Comparison of ENCODE assay signal across 19 mouse cellular contexts in the genomic region with DNA sequence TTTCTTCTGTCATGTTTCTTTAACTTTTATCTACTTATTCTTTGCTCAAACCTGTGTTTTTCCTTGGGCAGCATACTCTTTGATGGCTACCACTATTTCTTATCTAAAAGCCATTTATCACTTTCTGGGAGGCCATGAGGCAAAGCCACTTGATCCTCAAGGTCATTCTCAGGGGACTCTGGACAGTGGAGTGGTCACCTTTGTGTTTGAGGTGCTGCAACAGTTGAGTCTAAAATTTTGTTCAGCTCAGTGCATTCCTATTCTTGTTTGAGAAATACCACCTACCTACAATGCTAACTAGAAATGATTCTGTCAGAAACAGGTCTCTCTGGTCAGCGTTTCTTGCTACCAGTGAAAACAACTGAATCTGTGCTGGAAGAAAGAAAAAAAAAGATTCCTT.
DNase-seq lines count a peak whose midpoint lies in the region; ATAC-seq and TF ChIP-seq lines count a peak whose summit lies in the region.
"Had no signal": no experiment of that assay in that cellular context is flagged by ENCODE, and none has a peak within 500 bp of the region (broad histone marks: within the 10 kb centered on the region; RNA-seq: fewer than 3 reads in every experiment).

No protein-coding gene starts in this region.

- H3K9ac ChIP-seq in heart, embryonic 15.5 days = no peak overlapping the region
- no peak overlapping the region for H3K9ac ChIP-seq in lung, postnatal 0 days (replicated peaks; ENCODE audit: low read depth)
- H3K9ac ChIP-seq in forebrain, embryonic 12.5 days = no peak overlapping the region
- H3K9ac ChIP-seq: embryonic facial prominence, embryonic 12.5 days; forebrain, embryonic 13.5 days; forebrain, postnatal 0 days; hindbrain, embryonic 15.5 days; kidney, embryonic 15.5 days had no signal

- TF ChIP-seq CTCF in lung, postnatal 0 days (IDR thresholded peaks at IDR 0.05) = no peak
- TF ChIP-seq CTCF in lung, adult 2 months (IDR thresholded peaks at IDR 0.05; ENCODE audit: insufficient read depth, low read length) = no peak
- no peak for TF ChIP-seq CTCF in embryonic fibroblast, embryonic 13.5 days (IDR thresholded peaks at IDR 0.05; ENCODE audit: borderline replicate concordance, insufficient read depth, low read length)

- peak; percentile 61 for DNase-seq in adrenal gland, adult 2 months
- DNase-seq in adrenal gland, postnatal 4 days (ENCODE audit: low spot score in 2 of 2) = no peak
- DNase-seq in heart, postnatal 25 days (ENCODE audit: low spot score) = no peak
- DNase-seq in lung, postnatal 0 days (ENCODE audit: low spot score) = peak; percentile 9
- DNase-seq in lung, adult 2 months = no peak
- DNase-seq: cerebellum, adult 8-10 months; cerebellum, postnatal 14 days; forebrain, postnatal 0 days; gastrocnemius, postnatal 14 days had no signal

- H3K9me3 ChIP-seq in heart, embryonic 15.5 days (replicated peaks) = no peaks in the 10 kb centered on the region
- no peaks in the 10 kb centered on the region for H3K9me3 ChIP-seq in lung, postnatal 0 days (ENCODE audit: low read length)
- no peaks in the 10 kb centered on the region for H3K9me3 ChIP-seq in forebrain, embryonic 12.5 days
- H3K9me3 ChIP-seq: embryonic facial prominence, embryonic 12.5 days; forebrain, embryonic 13.5 days; hindbrain, embryonic 15.5 days; kidney, embryonic 15.5 days had no signal

- no peak for TF ChIP-seq EP300 in lung, postnatal 0 days (IDR thresholded peaks at IDR 0.05)

- intact Hi-C loops in heart, postnatal 25 days (cut with DNase I) = no loop called here

- H3K4me1 ChIP-seq in heart, embryonic 15.5 days (replicated peaks) = no peaks in the 10 kb centered on the region; the same call in 1 of the 2 replicates
- no peaks in the 10 kb centered on the region for H3K4me1 ChIP-seq in lung, postnatal 0 days (ENCODE audit: insufficient read depth, low read depth, low read length)
- H3K4me1 ChIP-seq in lung, adult 2 months (ENCODE audit: control insufficient read depth, insufficient read depth, low read length) = no peaks in the 10 kb centered on the region
- peaks cover 3% of the 10 kb centered on the region; the same call in 1 of the 2 replicates for H3K4me1 ChIP-seq in embryonic fibroblast, embryonic 13.5 days (ENCODE audit: control insufficient read depth, insufficient read depth, low read length)
- no peaks in the 10 kb centered on the region for H3K4me1 ChIP-seq in forebrain, embryonic 12.5 days
- H3K4me1 ChIP-seq: embryonic facial prominence, embryonic 12.5 days; forebrain, embryonic 13.5 days; hindbrain, embryonic 15.5 days had no signal

- no peak overlapping the region for H3K4me3 ChIP-seq in heart, embryonic 15.5 days
- no peak overlapping the region for H3K4me3 ChIP-seq in lung, postnatal 0 days (ENCODE audit: low read depth, low read length)
- no peak overlapping the region for H3K4me3 ChIP-seq in lung, adult 2 months (replicated peaks; ENCODE audit: extremely low read depth, low read depth, low read length)
- H3K4me3 ChIP-seq in embryonic fibroblast, embryonic 13.5 days (ENCODE audit: insufficient read depth, low read length) = no peak overlapping the region
- H3K4me3 ChIP-seq in forebrain, embryonic 12.5 days (replicated peaks) = no peak overlapping the region
- H3K4me3 ChIP-seq: embryonic facial prominence, embryonic 12.5 days; forebrain, embryonic 13.5 days; hindbrain, embryonic 15.5 days; kidney, embryonic 15.5 days had no signal

- H3K4me2 ChIP-seq in heart, embryonic 15.5 days = no peak overlapping the region
- H3K4me2 ChIP-seq in lung, postnatal 0 days (replicated peaks; ENCODE audit: low read depth, low read length) = no peak overlapping the region
- no peak overlapping the region for H3K4me2 ChIP-seq in forebrain, embryonic 12.5 days
- H3K4me2 ChIP-seq: embryonic facial prominence, embryonic 12.5 days; forebrain, embryonic 13.5 days; hindbrain, embryonic 15.5 days; kidney, embryonic 15.5 days had no signal

- peaks cover 19% of the 10 kb centered on the region; the same call in 1 of the 2 replicates for H3K36me3 ChIP-seq in heart, embryonic 15.5 days
- no peaks in the 10 kb centered on the region; the same call in 1 of the 2 replicates for H3K36me3 ChIP-seq in lung, postnatal 0 days (ENCODE audit: insufficient read depth, low read length)
- H3K36me3 ChIP-seq in forebrain, embryonic 12.5 days (replicated peaks) = peaks cover 14% of the 10 kb centered on the region
- H3K36me3 ChIP-seq: hindbrain, embryonic 15.5 days had no signal

- ATAC-seq in heart, embryonic 15.5 days (replicated peaks; ENCODE audit: insufficient number of reproducible peaks, insufficient read depth, low FRiP score, low read depth) = no peak
- no peak for ATAC-seq in lung, postnatal 0 days
- ATAC-seq in forebrain, embryonic 12.5 days (ENCODE audit: low FRiP score) = no peak
- ATAC-seq: activated CD4-positive, CD25-positive, alpha-beta regulatory T cell, adult 4 months; forebrain, embryonic 13.5 days; forebrain, postnatal 0 days; intestine, embryonic 16.5 days; Patski had no signal

- 39% methylated on average over 1 of the region's 1 CpGs for WGBS in heart, embryonic 15.5 days
- WGBS in lung, postnatal 0 days = 33% methylated on average over 1 of the region's 1 CpGs
- 31% methylated on average over 1 of the region's 1 CpGs for WGBS in lung, adult 2 months
- 32% methylated on average over 1 of the region's 1 CpGs for WGBS in forebrain, embryonic 12.5 days

- H3K27ac ChIP-seq in heart, embryonic 15.5 days = 0 out of 2 replicates have a peak overlapping the region, but pooled peaks have one; percentile 42
- no peak overlapping the region for H3K27ac ChIP-seq in lung, postnatal 0 days (ENCODE audit: low read length)
- H3K27ac ChIP-seq in embryonic fibroblast, embryonic 13.5 days (ENCODE audit: insufficient read depth, low read length) = peak overlapping the region; percentile 27
- H3K27ac ChIP-seq in forebrain, embryonic 12.5 days = no peak overlapping the region
- H3K27ac ChIP-seq: embryonic facial prominence, embryonic 12.5 days; forebrain, embryonic 13.5 days; hindbrain, embryonic 15.5 days; kidney, embryonic 15.5 days had no signal

- no peak for TF ChIP-seq POLR2A in lung, adult 2 months (IDR thresholded peaks at IDR 0.05; ENCODE audit: borderline replicate concordance, extremely low read depth, low read depth, low read length)
- no peak for TF ChIP-seq POLR2A in embryonic fibroblast, embryonic 13.5 days (IDR thresholded peaks at IDR 0.05; ENCODE audit: low read depth, low read length)

- H3K27me3 ChIP-seq in heart, embryonic 15.5 days = no peaks in the 10 kb centered on the region
- H3K27me3 ChIP-seq in lung, postnatal 0 days (replicated peaks; ENCODE audit: insufficient read depth, low read length) = no peaks in the 10 kb centered on the region
- no peaks in the 10 kb centered on the region for H3K27me3 ChIP-seq in forebrain, embryonic 12.5 days
- H3K27me3 ChIP-seq: embryonic facial prominence, embryonic 12.5 days; forebrain, embryonic 13.5 days; hindbrain, embryonic 15.5 days; kidney, embryonic 15.5 days; Patski had no signal

Comparison
In these comparisons a context has a peak if more than half of its experiments do, and no peak if none do; other contexts are left out.
1. DNase-seq: peak in adrenal gland, adult 2 months (single experiment) and lung, postnatal 0 days (single experiment); none in adrenal gland, postnatal 4 days (0 of 2), heart, postnatal 25 days (single experiment) and lung, adult 2 months (single experiment).
2. H3K27ac ChIP-seq: peak in heart, embryonic 15.5 days (single experiment) and embryonic fibroblast, embryonic 13.5 days (single experiment); none in lung, postnatal 0 days (single experiment) and forebrain, embryonic 12.5 days (single experiment).